Mouse (Mus musculus) frontal cortex, postnatal 25 days (tissue): ENCODE results near the gene 3110009E18Rik.

ENCODE experiments used
- DNase-seq, 2 experiments: peaks; one replicate each; pipeline ENCODE4 v3.0.0; 2022; ENCODE audit warnings: low spot score in 2 of 2

The 3110009E18Rik gene

DNA sequence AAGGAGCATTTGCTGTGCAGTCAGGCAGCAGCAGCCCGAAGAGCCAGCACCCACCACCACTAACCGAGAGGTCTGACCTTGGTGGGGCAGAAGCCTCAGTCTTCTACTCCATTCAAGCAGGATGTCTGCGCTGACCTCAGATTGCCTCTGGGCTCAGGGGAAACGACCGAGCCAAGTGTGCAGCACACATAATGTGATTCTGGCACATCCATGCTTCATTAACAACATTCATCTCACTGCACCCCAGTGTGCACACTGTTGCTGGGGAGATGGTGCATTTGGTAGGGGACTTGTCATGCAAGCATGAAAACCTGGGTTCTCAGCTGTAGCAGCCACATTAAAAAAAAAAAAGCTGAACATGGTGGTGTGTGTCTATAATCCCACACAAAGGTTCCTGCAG lies 75.0 kb downstream of the 3110009E18Rik start:
- DNase-seq: no peak

DNA sequence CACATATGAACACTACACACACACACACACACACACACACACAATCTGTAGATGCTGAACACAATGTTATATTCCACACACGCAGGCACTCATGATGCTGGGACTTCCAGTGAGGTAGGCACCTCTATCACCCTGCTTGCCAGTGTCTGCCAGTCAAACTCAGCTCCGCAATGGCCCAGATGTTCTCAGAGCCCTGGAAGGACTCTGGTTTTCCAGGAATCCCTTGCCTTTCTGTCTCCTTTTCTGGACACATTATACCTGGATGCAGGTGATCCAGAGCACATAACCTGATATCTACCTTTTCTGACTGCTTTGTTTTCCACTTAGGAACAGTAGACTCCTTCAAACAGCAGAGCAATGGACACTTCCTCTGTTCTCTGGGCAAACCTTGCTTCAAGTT lies 75.7 kb downstream of the 3110009E18Rik start:
- DNase-seq: no peak

DNA sequence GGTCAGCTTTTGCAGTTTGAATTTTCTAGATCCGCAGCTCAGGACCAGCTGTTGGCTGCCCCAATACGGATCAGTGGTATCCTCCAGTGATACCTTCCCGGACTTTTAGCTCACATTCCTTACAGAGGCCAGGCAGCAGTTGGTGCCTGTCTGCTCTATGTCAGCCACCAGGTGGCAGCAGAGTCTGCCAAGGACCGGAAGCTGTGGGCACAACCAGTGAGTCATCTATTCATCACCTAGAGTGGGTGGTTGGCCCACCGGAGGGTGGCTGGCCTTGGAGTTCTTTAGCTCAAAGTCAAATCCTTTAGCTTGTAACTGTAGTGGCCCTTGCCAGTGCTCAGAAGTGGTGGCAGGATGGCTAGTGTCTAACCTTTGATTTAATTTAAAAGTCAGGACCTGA lies 76.2 kb downstream of the 3110009E18Rik start:
- DNase-seq: peak; percentile 68 to 72

- no peak for DNase-seq
Measured at GRCm38 (mm10) chr1:120198151-120198550, 77.2 kb downstream of the 3110009E18Rik start.

DNA sequence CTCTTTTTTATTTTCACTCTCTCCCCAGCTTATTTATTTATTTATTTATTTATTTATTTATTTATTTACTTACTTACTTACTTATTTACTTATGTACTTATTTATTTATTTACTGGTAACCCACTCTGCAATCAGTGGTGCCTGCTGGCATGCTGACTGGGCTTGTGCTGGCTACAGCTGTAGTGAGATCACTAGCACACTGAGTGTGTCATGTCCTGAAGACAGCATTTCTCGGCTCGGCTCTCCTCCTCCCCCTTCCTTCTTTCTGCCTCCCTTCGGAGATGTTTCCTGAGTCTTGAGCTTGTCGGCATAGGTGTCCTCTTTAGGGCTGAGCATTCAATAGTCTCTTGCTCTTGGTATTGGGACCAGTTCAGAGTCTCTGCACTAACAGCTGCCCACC lies 78.0 kb downstream of the 3110009E18Rik start:
- DNase-seq: no peak

DNA sequence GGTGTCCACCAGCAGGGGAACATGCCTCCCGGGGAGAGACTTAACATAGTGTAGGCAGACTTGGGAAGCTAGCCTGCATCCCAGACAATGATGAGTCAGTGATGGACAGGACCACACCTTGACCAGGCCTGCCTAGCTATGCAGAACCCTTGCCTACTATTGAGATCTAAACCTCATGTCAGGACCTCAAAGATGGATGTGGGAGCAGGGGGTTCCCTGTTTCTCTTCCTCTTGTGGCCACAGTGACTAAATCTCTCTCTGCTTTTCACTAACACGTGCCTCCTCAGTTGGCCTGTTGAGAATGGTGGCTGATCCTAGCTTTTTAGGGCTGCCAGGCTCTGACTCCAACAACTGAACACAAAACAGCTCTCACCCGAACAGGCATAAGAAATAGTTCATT lies 81.6 kb downstream of the 3110009E18Rik start:
- no peak for DNase-seq

DNA sequence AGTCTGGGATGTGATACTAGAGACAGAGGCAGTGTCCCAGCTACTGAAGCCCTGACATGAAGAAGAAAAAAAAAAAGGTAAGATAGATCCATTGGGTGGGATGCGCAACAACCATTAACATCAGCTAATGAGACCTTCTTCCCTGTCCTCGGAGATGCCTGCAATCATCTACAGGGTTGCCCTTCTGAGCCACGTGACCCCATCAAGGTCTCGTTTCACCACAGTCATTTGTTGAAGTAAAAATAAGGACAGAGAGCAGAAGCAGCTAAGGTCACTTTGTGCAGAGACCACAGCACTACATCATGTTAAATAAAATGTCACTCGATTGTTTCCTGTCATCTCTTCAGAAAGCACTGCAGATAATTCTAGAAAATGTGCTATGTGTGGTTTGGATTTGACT lies 82.8 kb downstream of the 3110009E18Rik start:
- no peak for DNase-seq

- no peak for DNase-seq
Measured at GRCm38 (mm10) chr1:120204834-120205233, 83.8 kb downstream of the 3110009E18Rik start.

- peak in 1 of 2 experiments; percentile 30 for DNase-seq
Measured at GRCm38 (mm10) chr1:120207568-120207967, 86.6 kb downstream of the 3110009E18Rik start.

- no peak for DNase-seq
Measured at GRCm38 (mm10) chr1:120208502-120209230, 87.7 kb downstream of the 3110009E18Rik start.

DNA sequence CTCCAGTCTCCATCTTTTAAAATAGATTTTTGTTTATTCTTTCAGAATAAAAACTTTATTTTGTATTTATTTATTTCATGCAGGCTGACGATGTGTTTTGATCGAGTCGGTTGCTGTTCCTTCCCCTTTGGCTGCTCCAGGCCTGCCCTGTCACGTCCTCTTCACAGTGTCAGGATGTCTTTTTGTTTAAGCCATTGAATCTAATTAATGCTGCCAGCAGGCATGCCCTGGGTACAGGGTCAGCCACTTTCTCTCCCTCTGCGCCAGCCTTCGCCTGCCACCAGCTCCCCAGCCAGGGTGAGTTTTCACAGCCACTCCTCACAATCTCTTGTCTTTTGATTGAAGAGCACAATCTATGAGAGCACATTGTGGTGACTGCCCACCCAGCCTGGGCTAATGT lies 99.9 kb downstream of the 3110009E18Rik start:
- DNase-seq: no peak

DNA sequence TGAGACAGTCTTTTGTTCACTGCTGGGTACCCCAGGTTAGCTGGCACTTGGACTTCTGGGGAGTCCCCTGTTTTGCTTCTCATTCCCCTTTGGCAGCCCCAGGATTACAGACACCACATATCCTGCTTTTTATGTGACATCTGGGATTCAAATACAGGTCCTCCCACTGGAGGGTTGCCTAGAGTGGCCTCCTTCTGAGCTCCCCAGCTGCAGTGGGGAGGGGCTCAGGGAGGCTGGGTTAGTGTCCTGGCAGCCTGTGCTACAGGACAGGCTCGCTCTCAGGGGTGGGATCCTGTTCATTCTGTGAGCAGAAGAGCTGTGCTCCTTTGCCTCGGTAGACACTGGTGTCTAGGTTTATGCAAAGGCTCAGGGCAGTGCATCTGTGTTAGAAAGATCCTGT lies 100.3 kb downstream of the 3110009E18Rik start:
- no peak for DNase-seq

DNA sequence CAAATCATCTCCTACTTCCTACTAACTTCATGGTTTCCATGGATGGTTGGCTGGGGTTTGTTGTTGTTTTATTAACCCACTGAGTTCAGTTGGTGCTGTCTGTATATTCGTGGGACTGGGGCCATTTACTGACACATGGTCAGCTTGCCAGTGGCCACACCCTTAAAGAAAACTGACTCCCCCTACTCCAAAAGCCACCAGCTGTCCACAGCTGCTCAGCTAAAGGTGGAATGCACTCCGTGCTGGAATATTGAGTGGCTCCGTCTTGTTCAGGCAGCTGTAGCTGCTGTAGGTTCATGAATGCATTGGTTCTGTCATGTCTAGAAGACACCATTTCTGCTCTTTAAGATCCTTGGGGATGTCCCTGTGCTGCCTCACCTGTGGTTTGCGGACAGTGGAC lies 102.6 kb downstream of the 3110009E18Rik start:
- DNase-seq: no peak

DNA sequence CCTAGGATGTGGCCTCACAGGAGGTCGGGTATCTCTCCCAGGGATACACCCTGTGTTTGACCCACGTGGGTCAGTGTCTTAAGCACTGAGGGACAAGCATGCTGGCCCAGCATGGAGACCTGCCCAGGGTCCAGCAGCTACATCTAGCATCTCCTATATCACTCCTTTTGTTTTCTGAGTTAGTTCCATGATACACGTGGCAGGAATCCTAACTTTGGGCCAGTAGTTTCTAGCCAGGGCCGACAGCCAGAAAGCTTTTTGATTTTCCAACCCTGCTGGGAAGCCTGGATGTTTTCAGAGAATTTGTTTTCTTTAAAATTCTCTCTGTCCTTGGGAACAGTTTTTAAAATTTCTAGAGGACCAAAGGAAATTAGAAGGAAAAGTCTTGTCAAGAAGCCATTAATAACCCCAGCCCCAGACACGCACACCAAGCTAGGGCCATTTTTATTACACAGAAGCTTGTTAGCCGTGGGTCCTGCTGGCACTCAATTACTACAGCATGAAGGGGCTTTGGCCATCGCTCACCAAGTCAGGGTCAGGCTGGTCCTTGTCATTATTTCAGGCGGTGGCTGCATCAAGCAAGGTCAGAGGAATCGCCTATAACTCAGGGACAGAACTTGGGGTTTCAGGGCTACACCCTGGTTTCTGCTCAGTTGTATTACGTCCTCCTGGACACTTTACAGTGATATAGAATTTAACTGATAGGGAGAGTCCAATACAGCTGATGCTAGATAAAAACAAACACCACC lies 108.9 kb downstream of the 3110009E18Rik start:
- no peak for DNase-seq

DNA sequence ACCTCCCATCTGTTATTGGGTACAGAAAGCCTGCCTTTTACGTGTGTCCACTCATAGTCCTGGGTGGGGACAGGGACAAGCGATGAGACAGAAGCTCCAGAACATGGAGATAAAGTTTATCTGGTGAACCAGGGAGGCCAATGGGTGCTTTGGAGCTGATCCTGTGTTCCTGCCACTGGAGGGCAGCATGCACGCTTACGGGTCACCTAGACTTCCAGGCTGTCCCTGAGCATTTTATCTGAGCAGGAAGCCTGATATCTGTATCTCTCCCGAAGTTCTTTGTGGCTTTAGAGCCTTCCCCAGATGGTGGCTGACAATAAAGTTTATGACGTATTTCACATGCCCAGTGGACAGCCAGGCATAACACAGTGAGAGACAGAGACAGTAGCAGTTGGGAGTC lies 110.3 kb downstream of the 3110009E18Rik start:
- DNase-seq: peak in 1 of 2 experiments; percentile 25

- no peak for DNase-seq
Measured at GRCm38 (mm10) chr1:120232170-120232569, 111.2 kb downstream of the 3110009E18Rik start.

- no peak for DNase-seq
Measured at GRCm38 (mm10) chr1:120235631-120236215, 114.7 kb downstream of the 3110009E18Rik start.

DNA sequence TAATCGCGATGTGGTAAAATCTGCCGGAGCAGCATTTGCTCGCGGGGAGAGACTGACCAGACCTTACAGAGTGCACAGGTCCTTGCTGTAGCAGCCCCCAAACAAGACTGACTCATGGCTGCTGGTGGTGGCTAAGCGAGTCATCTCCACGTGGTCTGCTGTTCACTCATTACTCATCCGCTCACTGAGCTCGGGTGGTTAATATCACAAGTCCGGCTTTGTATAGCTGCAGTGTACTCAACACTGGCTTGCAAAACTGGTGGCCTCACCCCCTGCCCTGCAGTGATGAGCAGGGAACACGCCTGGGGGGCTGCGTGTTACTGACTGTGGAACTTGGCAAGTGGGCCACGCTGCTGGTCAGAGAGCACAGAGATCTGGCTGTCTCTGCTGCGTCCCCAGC lies 115.4 kb downstream of the 3110009E18Rik start:
- no peak for DNase-seq

GRCm38 (mm10) chr1:120237068-120237467 lies 116.1 kb downstream of the 3110009E18Rik start:
- no peak for DNase-seq
